Mouse (Mus musculus) MEL (cell line): ENCODE measurements at regions not wholly inside any gene's neighbourhood (a gene's known extent, or its start where the extent isn't known, plus 50 kb on each side); places are given as distances from the start of the nearest gene placed in this dataset.

Experiments
- DNase-seq: peaks from one replicate; pipeline ENCODE4 v3.0.0; 2011; ENCODE audit warnings: low read depth, low spot score
- H3K27ac ChIP-seq: 2 replicates; pipeline ENCODE4 v1.5.1; 2012; ENCODE audit warnings: low read depth, mild to moderate bottlenecking, control low read depth, low read length, moderate library complexity; ENCODE audit not compliant: control insufficient read depth
- H3K27me3 ChIP-seq, 2 experiments: fragments of 150-350 bp in 1 of 2; sonication (generic) in 1 of 2; 2 replicates each; pipeline ENCODE4 v1.6.1; 2012; ENCODE audit warnings: low read length in 2 of 2, mild to moderate bottlenecking in 2 of 2, improper control_type of control experiment in 1 of 2, moderate library complexity in 1 of 2; ENCODE audit not compliant: insufficient read depth in 2 of 2, control insufficient read depth in 1 of 2
- H3K36me3 ChIP-seq, 2 experiments: 2 replicates each; pipeline ENCODE4 v1.6.1; 2012 to 2014; ENCODE audit warnings: low read length in 2 of 2, improper control_type of control experiment in 1 of 2, inconsistent platforms in 1 of 2, mild to moderate bottlenecking in 1 of 2; ENCODE audit not compliant: insufficient read depth in 2 of 2, control insufficient read depth in 1 of 2
- H3K4me1 ChIP-seq, 2 experiments: fragments of 150-350 bp in 1 of 2; sonication (generic) in 1 of 2; 2 replicates each; pipeline ENCODE4 v1.6.1; 2012; ENCODE audit warnings: low read length in 2 of 2, improper control_type of control experiment in 1 of 2, mild to moderate bottlenecking in 1 of 2; ENCODE audit not compliant: insufficient read depth in 2 of 2, control insufficient read depth in 1 of 2
- H3K4me3 ChIP-seq, 2 experiments: fragments of 150-350 bp in 1 of 2; sonication (generic) in 1 of 2; 2 replicates each; pipeline ENCODE4 v1.5.1; 2012; ENCODE audit warnings: low read depth in 2 of 2, low read length in 2 of 2, mild to moderate bottlenecking in 2 of 2, moderate library complexity in 2 of 2, control low read depth in 1 of 2, improper control_type of control experiment in 1 of 2; ENCODE audit not compliant: control insufficient read depth in 1 of 2, insufficient read depth in 1 of 2
- H3K79me2 ChIP-seq: 2 replicates; pipeline ENCODE4 v1.6.1; 2012; ENCODE audit warnings: mild to moderate bottlenecking, low read length, moderate library complexity; ENCODE audit not compliant: control insufficient read depth, poor library complexity, insufficient read depth
- H3K9ac ChIP-seq: 2 replicates; pipeline ENCODE4 v1.6.1; 2012; ENCODE audit warnings: low read depth, mild to moderate bottlenecking, control low read depth, low read length, moderate library complexity; ENCODE audit not compliant: control insufficient read depth, poor library complexity, severe bottlenecking
- H3K9me3 ChIP-seq: fragments of 150-350 bp; sonication (generic); replicated peaks from 2 replicates; pipeline ENCODE4 v1.6.1; 2012; ENCODE audit warnings: mild to moderate bottlenecking, low read length, improper control_type of control experiment, moderate library complexity; ENCODE audit not compliant: insufficient read depth
- BHLHE40 ChIP-seq: IDR thresholded peaks from 2 replicates; pipeline ENCODE4 v1.6.1; 2012; ENCODE audit warnings: low read depth, mild to moderate bottlenecking, inconsistent platforms, low read length, improper control_type of control experiment, borderline replicate concordance
- CTCF ChIP-seq, 3 experiments: IDR thresholded peaks in 2 of 3; conservative IDR thresholded peaks in 1 of 3; 2 replicates each; pipeline ENCODE4 v1.5.1; 2011 to 2012; ENCODE audit warnings: low read length in 3 of 3, low read depth in 2 of 3, mild to moderate bottlenecking in 2 of 3, improper control_type of control experiment in 1 of 3, inconsistent platforms in 1 of 3, mixed read lengths in 1 of 3, moderate library complexity in 1 of 3; ENCODE audit not compliant: control insufficient read depth in 1 of 3, insufficient read depth in 1 of 3, poor library complexity in 1 of 3, severe bottlenecking in 1 of 3
- E2F4 ChIP-seq: IDR thresholded peaks from 2 replicates; pipeline ENCODE4 v1.6.1; 2011; ENCODE audit warnings: low read depth, low read length, improper control_type of control experiment, borderline replicate concordance
- GATA1 ChIP-seq: IDR thresholded peaks from 2 replicates; pipeline ENCODE4 v1.6.1; 2011; ENCODE audit warnings: low read depth, low read length, improper control_type of control experiment
- KAT2A ChIP-seq: conservative IDR thresholded peaks from 2 replicates; pipeline ENCODE4 v1.6.1; 2012; ENCODE audit warnings: low read depth, low read length, improper control_type of control experiment, inconsistent platforms
- MAX ChIP-seq: IDR thresholded peaks from 2 replicates; pipeline ENCODE4 v1.6.1; 2011; ENCODE audit warnings: low read length, improper control_type of control experiment
- MAZ ChIP-seq: IDR thresholded peaks from 2 replicates; pipeline ENCODE4 v1.6.1; 2012; ENCODE audit warnings: low read depth, mild to moderate bottlenecking, inconsistent platforms, low read length, improper control_type of control experiment
- MEF2A ChIP-seq: IDR thresholded peaks from 2 replicates; pipeline ENCODE4 v1.6.1; 2014; ENCODE audit warnings: low read depth, mild to moderate bottlenecking, inconsistent platforms, low read length, improper control_type of control experiment; ENCODE audit not compliant: poor library complexity, insufficient replicate concordance, severe bottlenecking; ENCODE audit errors: extremely low read depth
- MYB ChIP-seq: IDR thresholded peaks from 2 replicates; pipeline ENCODE4 v1.6.1; 2011; ENCODE audit warnings: mild to moderate bottlenecking, low read depth, low read length, improper control_type of control experiment
- NRF1 ChIP-seq: IDR thresholded peaks from 2 replicates; pipeline ENCODE4 v1.6.1; 2014; ENCODE audit warnings: low read depth, mild to moderate bottlenecking, inconsistent platforms, low read length, improper control_type of control experiment, moderate library complexity; ENCODE audit not compliant: poor library complexity, insufficient read depth, severe bottlenecking
- POLR2AphosphoS2 ChIP-seq: IDR thresholded peaks from 2 replicates; pipeline ENCODE4 v1.6.1; 2011; ENCODE audit warnings: low read length, improper control_type of control experiment
- RCOR1 ChIP-seq: IDR thresholded peaks from 2 replicates; pipeline ENCODE4 v1.6.1; 2012; ENCODE audit warnings: low read depth, mild to moderate bottlenecking, inconsistent platforms, low read length, improper control_type of control experiment
- SIN3A ChIP-seq: IDR thresholded peaks from 2 replicates; pipeline ENCODE4 v1.6.1; 2012; ENCODE audit warnings: low read length, improper control_type of control experiment, inconsistent platforms
- TBP ChIP-seq: IDR thresholded peaks from 2 replicates; pipeline ENCODE4 v1.8.0; 2011; ENCODE audit warnings: low read depth, low read length, improper control_type of control experiment
- TCF12 ChIP-seq: IDR thresholded peaks from 2 replicates; pipeline ENCODE4 v1.6.1; 2014; ENCODE audit warnings: low read depth, mild to moderate bottlenecking, inconsistent platforms, low read length, improper control_type of control experiment, moderate library complexity
- USF1 ChIP-seq: IDR thresholded peaks from 2 replicates; pipeline ENCODE4 v1.6.1; 2014; ENCODE audit warnings: low read depth, mild to moderate bottlenecking, inconsistent platforms, low read length, improper control_type of control experiment, moderate library complexity
- USF2 ChIP-seq, 2 experiments: IDR thresholded peaks; 2 replicates each; pipeline ENCODE4 v1.6.1; 2011 to 2012; ENCODE audit warnings: improper control_type of control experiment in 2 of 2, low read length in 2 of 2, borderline replicate concordance in 1 of 2, inconsistent platforms in 1 of 2, low read depth in 1 of 2, mild to moderate bottlenecking in 1 of 2; ENCODE audit not compliant: insufficient read depth in 1 of 2
- ZKSCAN1 ChIP-seq: IDR thresholded peaks from 2 replicates; pipeline ENCODE4 v1.6.1; 2012; ENCODE audit warnings: low read depth, mild to moderate bottlenecking, inconsistent platforms, low read length, improper control_type of control experiment, moderate library complexity
- ZMIZ1 ChIP-seq: IDR thresholded peaks from 2 replicates; pipeline ENCODE4 v1.6.1; 2012; ENCODE audit warnings: low read depth, mild to moderate bottlenecking, inconsistent platforms, low read length, improper control_type of control experiment, moderate library complexity
- ZNF384 ChIP-seq: IDR thresholded peaks from 2 replicates; pipeline ENCODE4 v1.6.1; 2012; ENCODE audit warnings: low read depth, mild to moderate bottlenecking, inconsistent platforms, low read length, improper control_type of control experiment

GRCm38 (mm10) chr2:167786951-167787350 is 97.3 kb upstream of the Tmem189 start:
- Histone ChIP-seq H3K27ac (no peak overlapping the region), H3K27me3 (no peaks in the 10 kb centered on the region), H3K36me3 (no peaks in the 10 kb centered on the region; a peak in 1 of 4 replicates)
- TF ChIP-seq USF1 (peak; percentile 34; the same call in 1 of the 2 replicates), CTCF (IDR thresholded peaks at IDR 0.05 in 2 of 3, conservative IDR thresholded peaks at IDR 0.05 in 1 of 3; ENCODE audit: control insufficient read depth in 1 of 3, insufficient read depth in 1 of 3, low read depth in 2 of 3, low read length in 3 of 3, poor library complexity in 1 of 3, severe bottlenecking in 1 of 3) (no peak)
- TF ChIP-seq, all 39 proteins: peak for 1
- no peak for DNase-seq
- H3K9me3 ChIP-seq = no peaks in the 10 kb centered on the region
- no peak overlapping the region for H3K9ac ChIP-seq
- H3K79me2 ChIP-seq = no peaks in the 10 kb centered on the region
- H3K4me3 ChIP-seq = no peak overlapping the region
- no peaks in the 10 kb centered on the region for H3K4me1 ChIP-seq

GRCm38 (mm10) chr2:167784353-167784752 is 94.7 kb upstream of the Tmem189 start:
- Histone ChIP-seq H3K79me2 (no peaks in the 10 kb centered on the region), H3K4me3 (no peak overlapping the region), H3K9ac (no peak overlapping the region), H3K27me3 (no peaks in the 10 kb centered on the region)
- DNase-seq = no peak
- TF ChIP-seq MYB (no peak), NRF1 (no peak), MAZ (no peak), TCF12 (no peak), ZNF384 (no peak)
- TF ChIP-seq, all 39 proteins: peak for 0
- Histone ChIP-seq H3K9me3 (no peaks in the 10 kb centered on the region), H3K27ac (no peak overlapping the region), H3K36me3 (no peaks in the 10 kb centered on the region; a peak in 1 of 4 replicates), H3K4me1 (no peaks in the 10 kb centered on the region)

DNA sequence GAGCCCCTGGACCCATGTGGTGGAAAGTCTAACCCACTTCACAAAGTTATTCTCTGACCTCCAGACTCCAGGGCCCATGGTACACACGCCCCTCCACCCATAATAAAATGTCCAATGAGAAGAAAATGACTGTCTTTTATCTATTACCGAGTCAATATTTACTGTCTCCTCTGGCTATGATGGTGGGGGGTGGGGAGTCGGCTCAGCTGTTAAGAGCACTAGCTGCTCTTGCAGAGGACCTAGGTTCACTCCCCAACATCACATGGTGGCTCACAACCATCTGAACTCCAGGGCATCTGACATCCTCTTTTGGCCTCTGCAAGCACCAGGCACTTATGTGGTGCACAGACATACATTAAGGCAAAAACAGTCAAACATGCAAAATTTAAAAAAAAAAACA is 93.8 kb upstream of the Tmem189 start:
- TF ChIP-seq USF1 = no peak
- TF ChIP-seq MYB = no peak
- no peak for TF ChIP-seq MAZ
- no peak for TF ChIP-seq BHLHE40
- no peak; the same call in 1 of the 2 replicates for TF ChIP-seq POLR2AphosphoS2
- TF ChIP-seq TBP = no peak
- no peak for TF ChIP-seq MEF2A
- TF ChIP-seq ZNF384 = no peak
- TF ChIP-seq ZMIZ1 = no peak
- TF ChIP-seq ZKSCAN1 = no peak
- no peak for TF ChIP-seq USF2 (IDR thresholded peaks at IDR 0.05; ENCODE audit: borderline replicate concordance in 1 of 2, insufficient read depth in 1 of 2, low read depth in 1 of 2, low read length in 2 of 2)
- TF ChIP-seq MAX = no peak
- TF ChIP-seq KAT2A = no peak
- no peak for TF ChIP-seq SIN3A
- TF ChIP-seq RCOR1 = no peak
- TF ChIP-seq E2F4 = no peak
- TF ChIP-seq GATA1 = no peak
- Histone ChIP-seq H3K36me3 (no peaks in the 10 kb centered on the region; a peak in 1 of 4 replicates), H3K27ac (no peak overlapping the region), H3K79me2 (peaks cover 2% of the 10 kb centered on the region; the same call in 1 of the 2 replicates), H3K9ac (no peak overlapping the region), H3K9me3 (no peaks in the 10 kb centered on the region), H3K4me1 (0 out of 4 replicates have a peak, but pooled peaks cover 0 to 4% of the 10 kb centered on the region in 2 experiments), H3K27me3 (no peaks in the 10 kb centered on the region), H3K4me3 (no peak overlapping the region)
- no peak for DNase-seq
